Comparison of ENCODE assay signal across 19 mouse cellular contexts in genomic region chr2:11408497-11408896, GRCm38 (mm10).
"Had no signal": no experiment of that assay in that cellular context is flagged by ENCODE, and none has a peak within 500 bp of the region (broad histone marks: within the 10 kb centered on the region; RNA-seq: fewer than 3 reads in every experiment).

No protein-coding gene starts in this region.

- H3K27me3 ChIP-seq: kidney, embryonic 15.5 days; liver, embryonic 13.5 days; stomach, embryonic 15.5 days had no signal

- H3K4me3 ChIP-seq: kidney, embryonic 15.5 days; left cerebral cortex, adult 2 months; liver, embryonic 13.5 days; stomach, embryonic 15.5 days had no signal

- DNase-seq: kidney, adult 11 months; kidney, adult 8-10 months; kidney, postnatal 10 days; kidney, postnatal 36 days; layer of hippocampus, postnatal 36 days; liver, embryonic 13.5 days; lung, adult 2 months; lung, postnatal 14 days; lung, postnatal 4 days; midbrain, embryonic 14.5 days; right cerebral cortex, adult 18-20 months; right cerebral cortex, postnatal 25 days; thymus, adult 18-20 months; thymus, postnatal 14 days; thymus, postnatal 4 days had no signal

- H3K27ac ChIP-seq: kidney, embryonic 15.5 days; left cerebral cortex, adult 2 months; liver, embryonic 13.5 days; stomach, embryonic 15.5 days had no signal

- H3K4me1 ChIP-seq: kidney, embryonic 15.5 days; liver, embryonic 13.5 days; stomach, embryonic 15.5 days had no signal

- H3K4me2 ChIP-seq: kidney, embryonic 15.5 days; liver, embryonic 13.5 days; midbrain, embryonic 11.5 days; stomach, embryonic 15.5 days had no signal

- H3K9ac ChIP-seq: kidney, embryonic 15.5 days; liver, embryonic 13.5 days; stomach, embryonic 15.5 days had no signal

- H3K9me3 ChIP-seq: kidney, embryonic 15.5 days; liver, embryonic 13.5 days; stomach, embryonic 15.5 days had no signal

- H3K36me3 ChIP-seq: kidney, embryonic 15.5 days; liver, embryonic 13.5 days; stomach, embryonic 15.5 days had no signal
